Mouse (Mus musculus) liver, postnatal 0 days (tissue): Measurements from ENCODE around the gene Bnip2. TPM values are rescaled to one million over a fixed set of nuclear protein-coding genes. Genes with fewer than 3 reads are reported as not detected.

Source experiments
- ATAC-seq: fragments of 200-750 bp; cut with Nextera tagmentation; 2 replicates; pipeline ENCODE4 v1.8.0; 2017; ENCODE audit warnings: mild to moderate bottlenecking, moderate library complexity
- DNase-seq: peaks from one replicate; pipeline ENCODE4 v3.0.0-alpha.2; 2016
- H3K27ac ChIP-seq: fragments of 300-500 bp; sonication (generic); 2 replicates; pipeline ENCODE4 v1.5.1; 2014; ENCODE audit warnings: antibody characterized with exemption, moderate library complexity, mild to moderate bottlenecking, low read depth
- H3K27me3 ChIP-seq: fragments of 300-500 bp; sonication (generic); 2 replicates; pipeline ENCODE4 v1.6.1; 2014; ENCODE audit warnings: low read length, control low read depth, mixed read lengths; ENCODE audit not compliant: insufficient read depth
- H3K36me3 ChIP-seq: fragments of 300-500 bp; sonication (generic); replicated peaks from 2 replicates; pipeline ENCODE4 v1.6.1; 2014; ENCODE audit warnings: mild to moderate bottlenecking, control low read depth, low read length, moderate library complexity, mixed read lengths; ENCODE audit not compliant: insufficient read depth
- H3K4me1 ChIP-seq: fragments of 300-500 bp; sonication (generic); 2 replicates; pipeline ENCODE4 v1.6.1; 2014; ENCODE audit warnings: antibody characterized with exemption, mild to moderate bottlenecking, control low read depth; ENCODE audit not compliant: insufficient read depth
- H3K4me2 ChIP-seq: fragments of 300-500 bp; sonication (generic); 2 replicates; pipeline ENCODE4 v1.6.1; 2014; ENCODE audit warnings: low read depth, mild to moderate bottlenecking, low read length, moderate library complexity, mixed read lengths
- H3K4me3 ChIP-seq: fragments of 300-500 bp; sonication (generic); 2 replicates; pipeline ENCODE4 v1.5.1; 2014; ENCODE audit warnings: low read depth, low read length
- H3K9ac ChIP-seq: fragments of 300-500 bp; sonication (generic); replicated peaks from 2 replicates; pipeline ENCODE4 v1.6.1; 2014; ENCODE audit warnings: mild to moderate bottlenecking, moderate library complexity
- H3K9me3 ChIP-seq: fragments of 300-500 bp; sonication (generic); 2 replicates; pipeline ENCODE4 v1.6.1; 2016; ENCODE audit warnings: mild to moderate bottlenecking, control low read depth, low read length, mixed read lengths
- CTCF ChIP-seq: sonication (generic); IDR thresholded peaks from 2 replicates; pipeline ENCODE4 v1.5.1; 2016; ENCODE audit warnings: antibody characterized with exemption, low read depth
- EP300 ChIP-seq: IDR thresholded peaks from 2 replicates; pipeline ENCODE4 v1.6.1; 2016; ENCODE audit warnings: antibody characterized with exemption, low read depth, mild to moderate bottlenecking
- WGBS: fragments of 180-500 bp; shearing (Covaris S2); extraction: QIAGEN DNeasy Blood & Tissue Kit; methylation state at CpG from one replicate; pipeline ENCODE4 v1.1.7; 2014; ENCODE audit not compliant: insufficient replicate concordance; 5-methylcytosine and 5-hydroxymethylcytosine counted together
- polyA plus RNA-seq: library from polyadenylated mRNA; unstranded; fragments of >200 nt; fragmentation: Nextera tagmentation; extraction: Ambion mirVana; gene quantifications from 2 replicates; pipeline ENCODE4 v1.2.1, GENCODE M21; 2015

The Bnip2 gene
- polyA plus RNA-seq, 1 experiment from 2014 or later, result 42.5 TPM

GRCm38 (mm10) chr9:70039597-70040385 lies 50.5 kb downstream of the Bnip2 start:
- no peak overlapping the region for H3K4me2 ChIP-seq
- no peak overlapping the region for H3K27ac ChIP-seq
- no peaks in the 10 kb centered on the region for H3K36me3 ChIP-seq
- no peak for DNase-seq
- ATAC-seq, result no peak
- H3K4me1 ChIP-seq, result no peaks in the 10 kb centered on the region
- H3K9ac ChIP-seq, result no peak overlapping the region
- peaks cover 4% of the 10 kb centered on the region; the same call in 1 of the 2 replicates for H3K9me3 ChIP-seq
- H3K27me3 ChIP-seq, result no peaks in the 10 kb centered on the region
- TF ChIP-seq CTCF (no peak), EP300 (no peak)
- 75% methylated on average over 6 of the region's 6 CpGs for WGBS
- no peak overlapping the region for H3K4me3 ChIP-seq

GRCm38 (mm10) chr9:70040570-70040969 lies 51.3 kb downstream of the Bnip2 start:
- H3K9ac ChIP-seq, result no peak overlapping the region
- H3K4me1 ChIP-seq, result no peaks in the 10 kb centered on the region
- ATAC-seq (no peak), DNase-seq (no peak)
- H3K4me2 ChIP-seq, result no peak overlapping the region
- H3K9me3 ChIP-seq, result peaks cover 4% of the 10 kb centered on the region; the same call in 1 of the 2 replicates
- TF ChIP-seq EP300, result no peak
- TF ChIP-seq CTCF, result no peak
- H3K4me3 ChIP-seq, result no peak overlapping the region
- 76% methylated on average over 11 of the region's 11 CpGs for WGBS
- H3K27ac ChIP-seq, result no peak overlapping the region
- no peaks in the 10 kb centered on the region for H3K27me3 ChIP-seq
- H3K36me3 ChIP-seq, result no peaks in the 10 kb centered on the region

DNA sequence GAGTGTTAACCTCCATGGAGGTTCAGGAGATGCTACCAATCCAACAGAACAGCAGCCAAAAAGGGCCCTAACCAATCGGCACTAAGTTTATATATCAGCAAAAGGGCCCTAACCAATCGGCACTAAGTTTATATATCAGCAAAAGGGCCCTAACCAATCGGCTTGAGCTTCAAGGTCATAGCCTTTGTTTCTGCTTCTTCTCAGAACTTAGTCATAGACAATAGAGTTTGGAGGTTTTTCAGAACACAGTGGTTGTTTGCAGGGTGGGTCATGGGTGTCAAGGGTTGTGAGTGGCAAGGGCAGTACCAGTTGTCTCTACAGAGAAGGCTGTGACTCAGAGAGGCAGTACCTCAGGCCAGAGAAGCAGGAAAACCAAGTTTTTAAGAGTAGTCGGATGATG lies 52.9 kb downstream of the Bnip2 start:
- H3K4me1 ChIP-seq, result peaks cover 5% of the 10 kb centered on the region
- WGBS, result 80% methylated on average over 4 of the region's 4 CpGs
- ATAC-seq (no peak), DNase-seq (no peak)
- H3K9ac ChIP-seq, result no peak overlapping the region
- TF ChIP-seq EP300, result no peak
- no peak overlapping the region for H3K4me2 ChIP-seq
- H3K4me3 ChIP-seq, result no peak overlapping the region
- H3K27me3 ChIP-seq, result no peaks in the 10 kb centered on the region
- no peak overlapping the region for H3K27ac ChIP-seq
- no peaks in the 10 kb centered on the region for H3K36me3 ChIP-seq
- peaks cover 4% of the 10 kb centered on the region; the same call in 1 of the 2 replicates for H3K9me3 ChIP-seq

DNA sequence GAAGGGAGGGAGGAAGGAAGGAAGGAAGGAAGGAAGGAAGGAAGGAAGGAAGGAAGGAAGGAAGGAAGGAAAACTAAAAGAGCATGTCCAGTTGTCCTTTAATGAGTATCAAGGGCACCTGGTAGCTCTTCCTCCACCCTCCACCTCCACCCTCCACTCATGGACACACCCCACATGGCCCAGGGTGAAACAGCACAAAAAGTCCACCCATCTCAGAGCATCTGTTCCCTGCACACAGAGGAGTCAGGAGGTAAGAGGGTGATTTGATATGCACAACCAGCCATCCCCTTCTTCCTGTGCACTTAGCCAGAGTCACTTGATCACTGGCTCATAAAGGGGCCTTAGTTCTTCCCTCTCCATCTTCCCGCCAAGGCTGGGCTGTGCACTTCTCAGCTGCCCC lies 53.7 kb downstream of the Bnip2 start:
- Histone ChIP-seq H3K9ac (no peak overlapping the region), H3K36me3 (no peaks in the 10 kb centered on the region), H3K9me3 (peaks cover 4% of the 10 kb centered on the region; the same call in 1 of the 2 replicates), H3K4me1 (peaks cover 5% of the 10 kb centered on the region), H3K27me3 (no peaks in the 10 kb centered on the region), H3K4me2 (no peak overlapping the region), H3K4me3 (no peak overlapping the region), H3K27ac (no peak overlapping the region)
- DNase-seq, result no peak
- ATAC-seq, result no peak
- no peak for TF ChIP-seq EP300
- 88% methylated on average over 1 of the region's 1 CpGs for WGBS

DNA sequence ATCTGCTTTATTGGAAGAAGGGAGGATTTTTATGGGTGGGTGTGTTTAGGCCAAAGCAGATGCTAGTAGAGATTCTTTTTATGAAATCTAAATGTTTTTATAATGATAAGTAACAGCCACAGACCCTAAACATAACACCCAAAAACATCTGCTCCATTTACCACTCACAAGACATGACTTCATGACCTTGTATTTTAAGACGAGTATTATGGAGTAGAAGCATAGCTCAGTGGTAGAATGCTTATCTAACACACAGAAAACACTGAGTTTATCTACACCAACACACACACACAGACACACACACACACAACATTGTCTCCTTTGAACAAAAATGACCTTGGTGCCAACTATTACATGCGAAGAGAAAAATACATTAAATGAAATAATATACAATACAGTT lies 55.6 kb downstream of the Bnip2 start:
- H3K9ac ChIP-seq, result no peak overlapping the region
- no peaks in the 10 kb centered on the region for H3K9me3 ChIP-seq
- H3K27ac ChIP-seq, result no peak overlapping the region
- no peak overlapping the region for H3K4me2 ChIP-seq
- H3K4me3 ChIP-seq, result no peak overlapping the region
- H3K36me3 ChIP-seq, result no peaks in the 10 kb centered on the region
- ATAC-seq (peak; percentile 47), DNase-seq (no peak)
- TF ChIP-seq CTCF, result no peak
- peak; percentile 65 for TF ChIP-seq EP300
- WGBS, result 46% methylated on average over 2 of the region's 2 CpGs
- peaks cover 8% of the 10 kb centered on the region; the same call in 1 of the 2 replicates for H3K27me3 ChIP-seq
- H3K4me1 ChIP-seq, result peaks cover 5% of the 10 kb centered on the region

GRCm38 (mm10) chr9:70046255-70046654 lies 57.0 kb downstream of the Bnip2 start:
- H3K27ac ChIP-seq, result no peak overlapping the region
- DNase-seq (no peak), ATAC-seq (no peak)
- H3K36me3 ChIP-seq, result no peaks in the 10 kb centered on the region
- 46% methylated on average over 6 of the region's 6 CpGs for WGBS
- H3K4me3 ChIP-seq, result no peak overlapping the region
- H3K9ac ChIP-seq, result no peak overlapping the region
- peaks cover 5% of the 10 kb centered on the region for H3K4me1 ChIP-seq
- no peak overlapping the region for H3K4me2 ChIP-seq
- H3K9me3 ChIP-seq, result no peaks in the 10 kb centered on the region
- 0 out of 2 replicates have a peak, but pooled peaks have one; percentile 13 for TF ChIP-seq EP300
- no peak for TF ChIP-seq CTCF
- H3K27me3 ChIP-seq, result peaks cover 8% of the 10 kb centered on the region; the same call in 1 of the 2 replicates
